Comparison of ENCODE assay signal across 32 mouse cellular contexts in the genomic region with DNA sequence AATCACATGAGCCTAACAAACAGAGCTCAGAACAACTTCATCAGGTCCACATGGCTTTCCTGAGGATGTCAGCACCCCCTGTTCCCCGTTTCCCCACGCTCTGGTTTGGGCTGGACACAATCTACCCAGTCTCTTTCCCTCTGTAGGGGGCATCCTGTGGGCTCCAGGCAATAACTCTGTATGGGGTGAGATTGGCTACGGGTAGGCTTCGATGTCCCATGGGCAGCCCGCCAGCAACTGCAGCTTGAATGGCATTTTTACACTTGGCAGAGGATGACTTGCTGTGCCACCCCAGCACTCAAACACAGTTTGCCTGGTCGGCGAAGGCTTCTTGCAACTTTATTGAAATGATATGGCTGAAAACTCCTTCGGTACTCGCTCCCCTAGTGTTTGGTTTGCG. TPM values are rescaled to one million over a fixed set of nuclear protein-coding genes. Genes with fewer than 3 reads are reported as not detected.
DNase-seq lines count a peak whose midpoint lies in the region; ATAC-seq and TF ChIP-seq lines count a peak whose summit lies in the region.
"Had no signal": no experiment of that assay in that cellular context is flagged by ENCODE, and none has a peak within 500 bp of the region (broad histone marks: within the 10 kb centered on the region; RNA-seq: fewer than 3 reads in every experiment).

No protein-coding gene starts in this region.

- TF ChIP-seq CTCF in left cerebral cortex, adult 2 months (IDR thresholded peaks at IDR 0.05), result no peak

- 80% methylated on average over 10 of the region's 10 CpGs for WGBS in forebrain, embryonic 13.5 days
- WGBS in forebrain, embryonic 10.5 days, result 95% methylated on average over 10 of the region's 10 CpGs
- WGBS in heart, embryonic 11.5 days (ENCODE audit: insufficient replicate concordance), result 86% methylated on average over 10 of the region's 10 CpGs
- WGBS in forebrain, embryonic 16.5 days, result 59% methylated on average over 10 of the region's 10 CpGs
- 90% methylated on average over 10 of the region's 10 CpGs for WGBS in intestine, embryonic 15.5 days

- no peak overlapping the region for H3K27ac ChIP-seq in forebrain, embryonic 13.5 days
- no peak overlapping the region for H3K27ac ChIP-seq in forebrain, embryonic 10.5 days
- no peak overlapping the region for H3K27ac ChIP-seq in heart, embryonic 11.5 days (ENCODE audit: low read depth, low read length)
- no peak overlapping the region for H3K27ac ChIP-seq in left cerebral cortex, adult 2 months
- H3K27ac ChIP-seq in forebrain, embryonic 16.5 days (ENCODE audit: low read length), result peak overlapping the region; percentile 26; the same call in 1 of the 2 replicates
- no peak overlapping the region for H3K27ac ChIP-seq in intestine, embryonic 15.5 days
- H3K27ac ChIP-seq: heart, embryonic 15.5 days; hindbrain, embryonic 13.5 days; kidney, embryonic 15.5 days; limb, embryonic 12.5 days; liver, embryonic 15.5 days; midbrain, embryonic 10.5 days; stomach, embryonic 15.5 days had no signal

- intact Hi-C loops in left cerebral cortex, postnatal 4 days (cut with DNase I), result no loop called here
- intact Hi-C loops in left cerebral cortex, adult 2 months (cut with DNase I), result no loop called here

- no peaks in the 10 kb centered on the region for H3K27me3 ChIP-seq in forebrain, embryonic 13.5 days
- H3K27me3 ChIP-seq in forebrain, embryonic 10.5 days (ENCODE audit: poor library complexity, severe bottlenecking), result no peaks in the 10 kb centered on the region
- H3K27me3 ChIP-seq in heart, embryonic 11.5 days (ENCODE audit: control insufficient read depth, insufficient read depth, low read length), result no peaks in the 10 kb centered on the region
- H3K27me3 ChIP-seq in forebrain, embryonic 16.5 days (replicated peaks; ENCODE audit: control insufficient read depth, insufficient read depth, low read length), result no peaks in the 10 kb centered on the region
- no peaks in the 10 kb centered on the region for H3K27me3 ChIP-seq in intestine, embryonic 15.5 days (replicated peaks)
- H3K27me3 ChIP-seq: heart, embryonic 15.5 days; hindbrain, embryonic 13.5 days; kidney, embryonic 15.5 days; limb, embryonic 12.5 days; liver, embryonic 15.5 days; stomach, embryonic 15.5 days had no signal

- no peaks in the 10 kb centered on the region for H3K36me3 ChIP-seq in forebrain, embryonic 13.5 days (ENCODE audit: poor library complexity, severe bottlenecking)
- no peaks in the 10 kb centered on the region for H3K36me3 ChIP-seq in forebrain, embryonic 10.5 days (replicated peaks)
- no peaks in the 10 kb centered on the region for H3K36me3 ChIP-seq in heart, embryonic 11.5 days (ENCODE audit: control insufficient read depth, insufficient read depth, low read length)
- H3K36me3 ChIP-seq in forebrain, embryonic 16.5 days (ENCODE audit: control insufficient read depth, insufficient read depth), result no peaks in the 10 kb centered on the region
- no peaks in the 10 kb centered on the region for H3K36me3 ChIP-seq in intestine, embryonic 15.5 days
- H3K36me3 ChIP-seq: heart, embryonic 15.5 days; hindbrain, embryonic 13.5 days; kidney, embryonic 15.5 days; limb, embryonic 12.5 days; liver, embryonic 15.5 days; midbrain, embryonic 10.5 days; stomach, embryonic 15.5 days had no signal

- ATAC-seq in forebrain, embryonic 13.5 days, result peak; percentile 19; the same call in 1 of the 2 replicates
- ATAC-seq in heart, embryonic 11.5 days (replicated peaks; ENCODE audit: insufficient number of reproducible peaks, low FRiP score, low TSS enrichment), result no peak
- ATAC-seq in forebrain, embryonic 16.5 days, result peak; percentile 59
- ATAC-seq in intestine, embryonic 15.5 days, result no peak
- ATAC-seq: CD4-positive, CD25-positive, alpha-beta regulatory T cell, adult 4 months; inflammation-experienced regulatory T-cells, adult 6 months had no signal

- 0 out of 2 replicates have a peak, but pooled peaks cover 4% of the 10 kb centered on the region for H3K4me1 ChIP-seq in forebrain, embryonic 13.5 days
- no peaks in the 10 kb centered on the region for H3K4me1 ChIP-seq in forebrain, embryonic 10.5 days
- no peaks in the 10 kb centered on the region; the same call in 1 of the 2 replicates for H3K4me1 ChIP-seq in heart, embryonic 11.5 days (ENCODE audit: control insufficient read depth, insufficient read depth, low read length)
- H3K4me1 ChIP-seq in forebrain, embryonic 16.5 days (replicated peaks; ENCODE audit: control insufficient read depth, insufficient read depth, low read length), result peaks cover 8% of the 10 kb centered on the region
- H3K4me1 ChIP-seq in intestine, embryonic 15.5 days (replicated peaks), result no peaks in the 10 kb centered on the region
- H3K4me1 ChIP-seq: heart, embryonic 15.5 days; hindbrain, embryonic 13.5 days; kidney, embryonic 15.5 days; limb, embryonic 12.5 days; liver, embryonic 15.5 days; midbrain, embryonic 10.5 days; stomach, embryonic 15.5 days had no signal

- H3K9me3 ChIP-seq in forebrain, embryonic 13.5 days (replicated peaks), result no peaks in the 10 kb centered on the region
- no peaks in the 10 kb centered on the region for H3K9me3 ChIP-seq in forebrain, embryonic 10.5 days
- H3K9me3 ChIP-seq in heart, embryonic 11.5 days (replicated peaks; ENCODE audit: control insufficient read depth, low read length), result no peaks in the 10 kb centered on the region
- H3K9me3 ChIP-seq in forebrain, embryonic 16.5 days (ENCODE audit: control insufficient read depth, low read length), result no peaks in the 10 kb centered on the region
- no peaks in the 10 kb centered on the region for H3K9me3 ChIP-seq in intestine, embryonic 15.5 days
- H3K9me3 ChIP-seq: heart, embryonic 15.5 days; hindbrain, embryonic 13.5 days; kidney, embryonic 15.5 days; limb, embryonic 12.5 days; liver, embryonic 15.5 days; midbrain, embryonic 10.5 days; stomach, embryonic 15.5 days had no signal

- no peak overlapping the region for H3K4me2 ChIP-seq in forebrain, embryonic 13.5 days
- H3K4me2 ChIP-seq in heart, embryonic 11.5 days, result no peak overlapping the region
- H3K4me2 ChIP-seq in forebrain, embryonic 16.5 days (ENCODE audit: low read length), result no peak overlapping the region
- H3K4me2 ChIP-seq in intestine, embryonic 15.5 days (replicated peaks), result no peak overlapping the region
- H3K4me2 ChIP-seq: heart, embryonic 15.5 days; hindbrain, embryonic 13.5 days; kidney, embryonic 15.5 days; limb, embryonic 12.5 days; liver, embryonic 15.5 days; lung, embryonic 14.5 days; stomach, embryonic 15.5 days had no signal

- no peak for DNase-seq in forebrain, embryonic 10.5 days (ENCODE audit: extremely low spot score, low spot score)
- DNase-seq in heart, adult 11 months, result peak; percentile 84
- peak; percentile 52 for DNase-seq in left cerebral cortex, postnatal 4 days
- no peak for DNase-seq in left cerebral cortex, adult 2 months (ENCODE audit: extremely low spot score in 1 of 2, low spot score in 2 of 2)
- DNase-seq: adrenal gland, postnatal 25 days; cerebellum, adult 2 months; kidney, adult 18-20 months; kidney, postnatal 25 days; layer of hippocampus, adult 9-11 months; lung, embryonic 14.5 days; lung, postnatal 14 days had no signal

- no peak overlapping the region for H3K4me3 ChIP-seq in forebrain, embryonic 13.5 days
- H3K4me3 ChIP-seq in forebrain, embryonic 10.5 days, result no peak overlapping the region
- no peak overlapping the region for H3K4me3 ChIP-seq in heart, embryonic 11.5 days (ENCODE audit: low read depth, low read length)
- no peak overlapping the region for H3K4me3 ChIP-seq in left cerebral cortex, adult 2 months
- H3K4me3 ChIP-seq in forebrain, embryonic 16.5 days (replicated peaks; ENCODE audit: low read length), result no peak overlapping the region
- no peak overlapping the region for H3K4me3 ChIP-seq in intestine, embryonic 15.5 days (replicated peaks)
- H3K4me3 ChIP-seq: erythroblast, embryonic 14.5 days; heart, embryonic 15.5 days; hindbrain, embryonic 13.5 days; kidney, embryonic 15.5 days; limb, embryonic 12.5 days; liver, embryonic 15.5 days; midbrain, embryonic 10.5 days; stomach, embryonic 15.5 days had no signal

- no peak overlapping the region for H3K9ac ChIP-seq in forebrain, embryonic 13.5 days
- no peak overlapping the region for H3K9ac ChIP-seq in heart, embryonic 11.5 days (ENCODE audit: low read depth, low read length)
- H3K9ac ChIP-seq in forebrain, embryonic 16.5 days (replicated peaks; ENCODE audit: low read depth, low read length), result no peak overlapping the region
- H3K9ac ChIP-seq in intestine, embryonic 15.5 days, result no peak overlapping the region
- H3K9ac ChIP-seq: heart, embryonic 15.5 days; hindbrain, embryonic 13.5 days; kidney, embryonic 15.5 days; limb, embryonic 12.5 days; liver, embryonic 15.5 days; lung, embryonic 14.5 days; stomach, embryonic 15.5 days had no signal

RNA-seq across cellular contexts. Expression of a gene that starts 21.3 kb away (rescaled TPM):
- 0.11 and 0.15 TPM in 2 replicates for polyA plus RNA-seq in forebrain, embryonic 13.5 days (2015; fragmentation: Nextera tagmentation; extraction: Ambion mirVana)
- not detected in 2 replicates for polyA plus RNA-seq in forebrain, embryonic 10.5 days (2016; fragmentation: Nextera tagmentation; extraction: Ambion mirVana)
- not detected in 2 replicates for polyA plus RNA-seq in heart, embryonic 11.5 days (2014; fragmentation: Nextera tagmentation; extraction: Ambion mirVana)
- total RNA-seq in left cerebral cortex, postnatal 4 days (2021), result under 1 TPM; 0.26 to 0.46 TPM
- 1 to 10 TPM in 1 of 2 experiments, under 1 TPM in 1; 0.32 to 1.7 TPM for total RNA-seq in left cerebral cortex, adult 2 months (2021)
- polyA plus RNA-seq in forebrain, embryonic 16.5 days (2015; fragmentation: Nextera tagmentation; extraction: Ambion mirVana), result not detected in 2 replicates
- polyA plus RNA-seq in intestine, embryonic 15.5 days (2015; fragmentation: Nextera tagmentation; extraction: Ambion mirVana), result not detected in 2 replicates
- total RNA-seq: adrenal gland, adult 18-20 months; adrenal gland, postnatal 25 days; heart, postnatal 25 days; liver, adult 2 months; megakaryocyte progenitor cell, adult 5-6 weeks; monocyte, adult 5-6 weeks had no signal
- polyA plus RNA-seq: CD4-positive, CD25-positive, alpha-beta regulatory T cell, adult 4 months; embryonic facial prominence, embryonic 14.5 days; erythroblast, embryonic 14.5 days; heart, embryonic 15.5 days; hindbrain, embryonic 13.5 days; inflammation-experienced regulatory T-cells, adult 6 months; kidney, embryonic 15.5 days; limb, embryonic 12.5 days; liver, adult 2 months; liver, embryonic 15.5 days; lung, embryonic 14.5 days; midbrain, embryonic 10.5 days; neural tube, embryonic 14.5 days had no signal

Comparison
In these comparisons a context has a peak if more than half of its experiments do, and no peak if none do; other contexts are left out.
1. DNase-seq: peak in heart, adult 11 months (single experiment) and left cerebral cortex, postnatal 4 days (single experiment); none in forebrain, embryonic 10.5 days (single experiment) and left cerebral cortex, adult 2 months (0 of 2).
2. ATAC-seq: peak in forebrain, embryonic 13.5 days (single experiment) and forebrain, embryonic 16.5 days (single experiment); none in heart, embryonic 11.5 days (single experiment) and intestine, embryonic 15.5 days (single experiment).